Mouse (Mus musculus): ENCODE results near the gene Pax6. TPM values are rescaled to one million over a fixed set of nuclear protein-coding genes. Genes with fewer than 3 reads are reported as not detected.
A peak's percentile ranks its signal among the peaks of the same experiment; 100 is the strongest.

Gene Pax6
- 21.5 and 74.8 TPM in 2 replicates for polyA plus RNA-seq (2016; fragmentation: Nextera tagmentation; extraction: Ambion mirVana)

GRCm38 (mm10) chr2:105668271-105669270, at the start of gene Pax6:
TSS of gene Pax6 (plus strand) at chr2:105668900.
- under 1% methylated on average over 44 of the region's 44 CpGs for WGBS
- Histone ChIP-seq H3K27ac (replicated peaks) (0 out of 2 replicates have a peak within 1 kb of the TSS, but pooled peaks have one; percentile 15), H3K27me3 (peaks cover 99% of the 10 kb centered on the region), H3K36me3 (no peaks in the 10 kb centered on the region), H3K4me1 (peaks cover 50% of the 10 kb centered on the region), H3K9ac (replicated peaks) (peak within 1 kb of the TSS; percentile 50), H3K9me3 (no peaks in the 10 kb centered on the region), H3K4me2 (replicated peaks) (peak within 1 kb of the TSS; percentile 59), H3K4me3 (peak within 1 kb of the TSS; percentile 54)
- peak; percentile 36 for ATAC-seq (ENCODE audit: low FRiP score, low read depth)

GRCm38 (mm10) chr2:105648933-105649332, 19.8 kb upstream of the Pax6 start:
- H3K4me1 ChIP-seq = no peaks in the 10 kb centered on the region
- peaks cover 62% of the 10 kb centered on the region for H3K27me3 ChIP-seq
- no peak overlapping the region for H3K4me2 ChIP-seq (replicated peaks)
- 79% methylated on average over 2 of the region's 2 CpGs for WGBS
- no peaks in the 10 kb centered on the region for H3K36me3 ChIP-seq
- no peak overlapping the region for H3K9ac ChIP-seq (replicated peaks)
- H3K9me3 ChIP-seq = no peaks in the 10 kb centered on the region
- no peak overlapping the region for H3K4me3 ChIP-seq
- ATAC-seq (ENCODE audit: low FRiP score, low read depth) = no peak
- H3K27ac ChIP-seq (replicated peaks) = no peak overlapping the region

- ATAC-seq (ENCODE audit: low FRiP score, low read depth) = no peak
- Histone ChIP-seq H3K27me3 (peaks cover 94% of the 10 kb centered on the region), H3K36me3 (no peaks in the 10 kb centered on the region), H3K27ac (replicated peaks) (no peak overlapping the region), H3K4me3 (no peak overlapping the region), H3K4me2 (replicated peaks) (no peak overlapping the region), H3K9me3 (no peaks in the 10 kb centered on the region), H3K9ac (replicated peaks) (no peak overlapping the region), H3K4me1 (peaks cover 17% of the 10 kb centered on the region)
- WGBS = 83% methylated on average over 8 of the region's 8 CpGs
These were observed 12.2 kb upstream of the Pax6 start for GRCm38 (mm10) chr2:105656456-105656855.

GRCm38 (mm10) chr2:105659350-105659749, 9.3 kb upstream of the Pax6 start:
- peaks cover 94% of the 10 kb centered on the region for H3K27me3 ChIP-seq
- H3K4me2 ChIP-seq (replicated peaks) = peak overlapping the region; percentile 38
- no peak for ATAC-seq (ENCODE audit: low FRiP score, low read depth)
- no peak overlapping the region for H3K9ac ChIP-seq (replicated peaks)
- no peaks in the 10 kb centered on the region for H3K9me3 ChIP-seq
- H3K4me3 ChIP-seq = peak overlapping the region; percentile 20; the same call in 1 of the 2 replicates
- H3K4me1 ChIP-seq = peaks cover 21% of the 10 kb centered on the region
- no peaks in the 10 kb centered on the region for H3K36me3 ChIP-seq
- H3K27ac ChIP-seq (replicated peaks) = no peak overlapping the region
- WGBS = 10% methylated on average over 9 of the region's 9 CpGs

- Histone ChIP-seq H3K4me1 (peaks cover 21% of the 10 kb centered on the region), H3K4me2 (replicated peaks) (peak overlapping the region; percentile 38), H3K27me3 (peaks cover 96% of the 10 kb centered on the region), H3K4me3 (peak overlapping the region; percentile 20), H3K9ac (replicated peaks) (no peak overlapping the region; the same call in 1 of the 2 replicates), H3K9me3 (no peaks in the 10 kb centered on the region), H3K36me3 (no peaks in the 10 kb centered on the region), H3K27ac (replicated peaks) (no peak overlapping the region)
- 1% methylated on average over 41 of the region's 41 CpGs for WGBS
- ATAC-seq (ENCODE audit: low FRiP score, low read depth) = peak; percentile 72
These were observed 8.5 kb upstream of the Pax6 start for GRCm38 (mm10) chr2:105659926-105660873.

GRCm38 (mm10) chr2:105660874-105661622, 7.7 kb upstream of the Pax6 start:
- H3K27ac ChIP-seq (replicated peaks) = no peak overlapping the region
- peak overlapping the region; percentile 13 for H3K4me3 ChIP-seq
- no peak; the same call in 1 of the 2 replicates for ATAC-seq (ENCODE audit: low FRiP score, low read depth)
- WGBS = 2% methylated on average over 25 of the region's 26 CpGs
- H3K9ac ChIP-seq (replicated peaks) = no peak overlapping the region; the same call in 1 of the 2 replicates
- H3K36me3 ChIP-seq = no peaks in the 10 kb centered on the region
- peaks cover 96% of the 10 kb centered on the region for H3K27me3 ChIP-seq
- H3K4me2 ChIP-seq (replicated peaks) = peak overlapping the region; percentile 38
- H3K9me3 ChIP-seq = no peaks in the 10 kb centered on the region
- peaks cover 21% of the 10 kb centered on the region for H3K4me1 ChIP-seq

GRCm38 (mm10) chr2:105661623-105662066, 7.1 kb upstream of the Pax6 start:
- Histone ChIP-seq H3K27ac (replicated peaks) (no peak overlapping the region), H3K4me2 (replicated peaks) (peak overlapping the region; percentile 7; the same call in 1 of the 2 replicates), H3K9me3 (no peaks in the 10 kb centered on the region), H3K4me1 (peaks cover 25% of the 10 kb centered on the region), H3K36me3 (no peaks in the 10 kb centered on the region), H3K9ac (replicated peaks) (no peak overlapping the region), H3K4me3 (peak overlapping the region; percentile 7; the same call in 1 of the 2 replicates), H3K27me3 (peaks cover 97% of the 10 kb centered on the region)
- WGBS = under 1% methylated on average over 18 of the region's 18 CpGs
- ATAC-seq (ENCODE audit: low FRiP score, low read depth) = no peak

GRCm38 (mm10) chr2:105662121-105662520, 6.6 kb upstream of the Pax6 start:
- 3% methylated on average over 16 of the region's 16 CpGs for WGBS
- Histone ChIP-seq H3K4me2 (replicated peaks) (no peak overlapping the region), H3K27ac (replicated peaks) (no peak overlapping the region), H3K36me3 (no peaks in the 10 kb centered on the region), H3K4me1 (peaks cover 30% of the 10 kb centered on the region), H3K27me3 (peaks cover 97% of the 10 kb centered on the region), H3K4me3 (no peak overlapping the region; the same call in 1 of the 2 replicates), H3K9ac (replicated peaks) (no peak overlapping the region), H3K9me3 (no peaks in the 10 kb centered on the region)
- ATAC-seq (ENCODE audit: low FRiP score, low read depth) = no peak

GRCm38 (mm10) chr2:105662606-105663005, 6.1 kb upstream of the Pax6 start:
- Histone ChIP-seq H3K36me3 (no peaks in the 10 kb centered on the region), H3K27me3 (peaks cover 97% of the 10 kb centered on the region), H3K27ac (replicated peaks) (no peak overlapping the region), H3K4me3 (no peak overlapping the region), H3K9me3 (no peaks in the 10 kb centered on the region), H3K4me1 (peaks cover 34% of the 10 kb centered on the region), H3K9ac (replicated peaks) (no peak overlapping the region), H3K4me2 (replicated peaks) (no peak overlapping the region)
- no peak for ATAC-seq (ENCODE audit: low FRiP score, low read depth)
- WGBS = 2% methylated on average over 7 of the region's 7 CpGs

GRCm38 (mm10) chr2:105663101-105663511, 5.6 kb upstream of the Pax6 start:
- Histone ChIP-seq H3K9me3 (no peaks in the 10 kb centered on the region), H3K27ac (replicated peaks) (no peak overlapping the region), H3K27me3 (peaks cover 99% of the 10 kb centered on the region), H3K4me3 (no peak overlapping the region), H3K4me2 (replicated peaks) (no peak overlapping the region), H3K9ac (replicated peaks) (no peak overlapping the region), H3K4me1 (peaks cover 36% of the 10 kb centered on the region), H3K36me3 (no peaks in the 10 kb centered on the region)
- WGBS = 7% methylated on average over 10 of the region's 10 CpGs
- ATAC-seq (ENCODE audit: low FRiP score, low read depth) = no peak

GRCm38 (mm10) chr2:105664996-105665395, 3.7 kb upstream of the Pax6 start:
- ATAC-seq (ENCODE audit: low FRiP score, low read depth) = no peak
- peaks cover 47% of the 10 kb centered on the region for H3K4me1 ChIP-seq
- WGBS = 6% methylated on average over 5 of the region's 5 CpGs

More at GRCm38 (mm10) chr2:105664996-105665395, 3.7 kb upstream of the Pax6 start:
- Histone ChIP-seq H3K9ac (replicated peaks) (no peak overlapping the region), H3K27me3 (peaks cover 99% of the 10 kb centered on the region), H3K4me2 (replicated peaks) (no peak overlapping the region), H3K4me3 (no peak overlapping the region), H3K36me3 (no peaks in the 10 kb centered on the region), H3K27ac (replicated peaks) (no peak overlapping the region), H3K9me3 (no peaks in the 10 kb centered on the region)
